Mouse (Mus musculus): ENCODE results near the gene Pa2g4.

- TF ChIP-seq CTCF (IDR thresholded peaks at IDR 0.05; ENCODE audit: low read depth) (no peak), EP300 (IDR thresholded peaks at IDR 0.05; ENCODE audit: low read depth) (no peak)
Measured at GRCm38 (mm10) chr10:128579298-128579697, 13.5 kb upstream of the Pa2g4 start.
